Mouse (Mus musculus) C2C12 (cell line): ENCODE results near the gene Pkp4. TPM values are rescaled to one million over a fixed set of nuclear protein-coding genes. Genes with fewer than 3 reads are reported as not detected.

Source experiments
- H3K27me3 ChIP-seq: one replicate; pipeline ENCODE4 v1.6.1; 2011; ENCODE audit not compliant: control insufficient read depth, insufficient read depth, insufficient read length
- H3K36me3 ChIP-seq: one replicate; pipeline ENCODE4 v1.6.1; 2011; ENCODE audit not compliant: control insufficient read depth, insufficient read depth
- H3K4me3 ChIP-seq: one replicate; pipeline ENCODE4 v1.5.1; 2011; ENCODE audit warnings: mild to moderate bottlenecking, control low read depth; ENCODE audit not compliant: poor library complexity, insufficient read depth, severe bottlenecking
- H3K79me2 ChIP-seq: one replicate; pipeline ENCODE4 v1.6.1; 2011; ENCODE audit not compliant: control insufficient read depth, insufficient read depth
- H3K79me3 ChIP-seq: one replicate; pipeline ENCODE4 v1.6.1; 2011; ENCODE audit warnings: low read depth, control low read depth
- H3ac ChIP-seq: one replicate; pipeline ENCODE3; 2011; ENCODE audit warnings: low read depth; ENCODE audit not compliant: control insufficient read depth, insufficient read length
- CEBPB ChIP-seq: IDR thresholded peaks from one replicate; pipeline ENCODE4 v1.6.1; 2011; ENCODE audit warnings: low read depth, mild to moderate bottlenecking, control low read depth, moderate library complexity
- CTCF ChIP-seq: IDR thresholded peaks from one replicate; pipeline ENCODE4 v1.5.1; 2011; ENCODE audit not compliant: control insufficient read depth, insufficient read depth, insufficient read length
- FOSL1 ChIP-seq: IDR thresholded peaks from one replicate; pipeline ENCODE4 v1.8.0; 2011; ENCODE audit warnings: mild to moderate bottlenecking, low read length; ENCODE audit not compliant: poor library complexity, insufficient read depth, severe bottlenecking
- MAX ChIP-seq: IDR thresholded peaks from one replicate; pipeline ENCODE4 v1.6.1; 2011; ENCODE audit warnings: mild to moderate bottlenecking, control low read depth
- MYOD1 ChIP-seq: IDR thresholded peaks from one replicate; pipeline ENCODE4 v1.6.1; 2011; ENCODE audit warnings: low read depth; ENCODE audit not compliant: control insufficient read depth, insufficient read length
- MYOG ChIP-seq: IDR thresholded peaks from one replicate; pipeline ENCODE4 v1.6.1; 2011; ENCODE audit not compliant: control insufficient read depth, insufficient read length; ENCODE audit errors: extremely low read depth
- USF1 ChIP-seq: IDR thresholded peaks from one replicate; pipeline ENCODE4 v1.6.1; 2011; ENCODE audit warnings: low read depth, mild to moderate bottlenecking, control low read depth, moderate library complexity
- polyA plus RNA-seq: library from polyadenylated mRNA; unstranded; fragments of >200 nt; fragmentation: generic; extraction: Trizol; gene quantifications from one replicate; pipeline ENCODE4 v1.2.1, GENCODE M21; 2012; ENCODE audit warnings: missing spikeins

Pkp4 gene
- polyA plus RNA-seq, 1 experiment, result 23.0 TPM

- Histone ChIP-seq H3K27me3 (no peaks in the 10 kb centered on the region), H3K79me2 (no peaks in the 10 kb centered on the region)
- no peak for TF ChIP-seq CTCF
- no peak for TF ChIP-seq CEBPB
- TF ChIP-seq MYOD1, result no peak
- TF ChIP-seq MAX, result no peak
- TF ChIP-seq FOSL1, result no peak
- TF ChIP-seq USF1, result no peak
- TF ChIP-seq MYOG, result no peak
Observed at GRCm38 (mm10) chr2:59332523-59332922, 171.9 kb downstream of the Pkp4 start.

GRCm38 (mm10) chr2:59338501-59338900 is 177.9 kb downstream of the Pkp4 start:
- H3ac ChIP-seq, result no peak overlapping the region
- TF ChIP-seq MYOD1, result no peak
- TF ChIP-seq USF1, result no peak
- no peak for TF ChIP-seq CEBPB
- TF ChIP-seq MYOG, result no peak
- no peak for TF ChIP-seq CTCF
- TF ChIP-seq MAX, result no peak
- no peak for TF ChIP-seq FOSL1
- H3K79me2 ChIP-seq, result no peaks in the 10 kb centered on the region
- H3K27me3 ChIP-seq, result no peaks in the 10 kb centered on the region
- peaks cover 66% of the 10 kb centered on the region for H3K36me3 ChIP-seq
- no peaks in the 10 kb centered on the region for H3K79me3 ChIP-seq
- H3K4me3 ChIP-seq, result no peak overlapping the region

More at GRCm38 (mm10) chr2:59332523-59332922, 171.9 kb downstream of the Pkp4 start:
- Histone ChIP-seq H3ac (no peak overlapping the region), H3K36me3 (peaks cover 42% of the 10 kb centered on the region), H3K79me3 (no peaks in the 10 kb centered on the region), H3K4me3 (no peak overlapping the region)

GRCm38 (mm10) chr2:59338926-59339325 is 178.3 kb downstream of the Pkp4 start:
- H3K79me3 ChIP-seq, result no peaks in the 10 kb centered on the region
- H3K4me3 ChIP-seq, result no peak overlapping the region
- no peak overlapping the region for H3ac ChIP-seq
- H3K79me2 ChIP-seq, result no peaks in the 10 kb centered on the region
- H3K27me3 ChIP-seq, result no peaks in the 10 kb centered on the region
- peaks cover 62% of the 10 kb centered on the region for H3K36me3 ChIP-seq
- TF ChIP-seq MYOD1 (no peak), MAX (no peak), CTCF (no peak), FOSL1 (no peak), USF1 (no peak), CEBPB (no peak), MYOG (no peak)

- H3ac ChIP-seq, result no peak overlapping the region
- H3K36me3 ChIP-seq, result peaks cover 62% of the 10 kb centered on the region
- H3K27me3 ChIP-seq, result no peaks in the 10 kb centered on the region
- no peaks in the 10 kb centered on the region for H3K79me2 ChIP-seq
- H3K79me3 ChIP-seq, result no peaks in the 10 kb centered on the region
- no peak for TF ChIP-seq CEBPB
- TF ChIP-seq MYOD1, result no peak
- no peak for TF ChIP-seq MAX
- TF ChIP-seq CTCF, result no peak
- no peak for TF ChIP-seq MYOG
- TF ChIP-seq FOSL1, result no peak
- TF ChIP-seq USF1, result no peak
- no peak overlapping the region for H3K4me3 ChIP-seq
Observed at GRCm38 (mm10) chr2:59339776-59340539, 179.3 kb downstream of the Pkp4 start.

- Histone ChIP-seq H3K79me3 (no peaks in the 10 kb centered on the region), H3K36me3 (peaks cover 59% of the 10 kb centered on the region), H3ac (no peak overlapping the region), H3K27me3 (no peaks in the 10 kb centered on the region), H3K4me3 (no peak overlapping the region), H3K79me2 (no peaks in the 10 kb centered on the region)
- no peak for TF ChIP-seq MYOD1
- no peak for TF ChIP-seq MYOG
- TF ChIP-seq USF1, result no peak
Observed at GRCm38 (mm10) chr2:59340878-59341277, 180.2 kb downstream of the Pkp4 start.

- Histone ChIP-seq H3K79me2 (no peaks in the 10 kb centered on the region), H3K79me3 (no peaks in the 10 kb centered on the region), H3K36me3 (peaks cover 48% of the 10 kb centered on the region)
Observed at GRCm38 (mm10) chr2:59342591-59343210, 182.1 kb downstream of the Pkp4 start.

More at GRCm38 (mm10) chr2:59342591-59343210, 182.1 kb downstream of the Pkp4 start:
- no peak for TF ChIP-seq FOSL1
- TF ChIP-seq MYOG, result no peak
- TF ChIP-seq MYOD1, result no peak
- no peak for TF ChIP-seq USF1
- no peak for TF ChIP-seq CTCF
- TF ChIP-seq MAX, result no peak
- no peak for TF ChIP-seq CEBPB
- H3K27me3 ChIP-seq, result no peaks in the 10 kb centered on the region
- H3K4me3 ChIP-seq, result no peak overlapping the region
- H3ac ChIP-seq, result no peak overlapping the region
